Mouse (Mus musculus) large intestine, adult 2 months (tissue): ENCODE measurements around the gene Olfr916. TPM values are rescaled to one million over a fixed set of nuclear protein-coding genes. Genes with fewer than 3 reads are reported as not detected.

ENCODE experiments used
- DNase-seq: peaks from one replicate; pipeline ENCODE4 v3.0.0-alpha.2; 2012; ENCODE audit warnings: low read depth, low spot score
- WGBS: fragments of 180-500 bp; shearing (Covaris S2); methylation state at CpG from one replicate; pipeline ENCODE4 v1.1.7; 2018; 5-methylcytosine and 5-hydroxymethylcytosine counted together
- polyA plus RNA-seq: library from polyadenylated mRNA; depleted of rRNA; stranded (reverse); fragments of >200 nt; gene quantifications from 2 replicates; pipeline ENCODE4 v1.2.3, GENCODE M21; 2012; rRNA removed

Olfr916 gene
- polyA plus RNA-seq = not detected in 2 replicates

- 47% methylated on average over 1 of the region's 1 CpGs for WGBS
- DNase-seq = no peak
Observed at GRCm38 (mm10) chr9:38659775-38660174, at the start of gene Olfr916. Gene Olfr916 (minus strand): TSS chr9:38659875.

GRCm38 (mm10) chr9:38674501-38674900 lies 14.8 kb upstream of the Olfr916 start, which contains the start of gene Olfr918:
Gene Olfr918 (minus strand): TSS chr9:38674601.
- 89% methylated on average over 2 of the region's 2 CpGs for WGBS
- no peak for DNase-seq

- 75% methylated on average over 2 of the region's 2 CpGs for WGBS
Observed at GRCm38 (mm10) chr9:38672887-38673286, 13.2 kb upstream of the Olfr916 start.

GRCm38 (mm10) chr9:38665742-38666141 lies 6.1 kb upstream of the Olfr916 start, which contains the start of gene Olfr917:
Gene Olfr917 (minus strand): TSS chr9:38665842.
- DNase-seq = no peak
- 63% methylated on average over 1 of the region's 1 CpGs for WGBS

More at GRCm38 (mm10) chr9:38672887-38673286, 13.2 kb upstream of the Olfr916 start:
- no peak for DNase-seq

- 77% methylated on average over 4 of the region's 4 CpGs for WGBS
Observed at GRCm38 (mm10) chr9:38632406-38632805, 27.3 kb downstream of the Olfr916 start.

More at GRCm38 (mm10) chr9:38632406-38632805, 27.3 kb downstream of the Olfr916 start:
- DNase-seq = no peak

Other genes starting within 250 kb of the Olfr916 start
- gene Olfr901, start 230.4 kb downstream of the Olfr916 start, polyA plus RNA-seq = not detected in 2 replicates
- not detected in 2 replicates for gene Olfr902, start 212.2 kb downstream of the Olfr916 start, polyA plus RNA-seq
- gene Olfr904, start 196.7 kb downstream of the Olfr916 start, polyA plus RNA-seq = not detected in 2 replicates
- not detected in 2 replicates for gene Olfr905, start 188.8 kb downstream of the Olfr916 start, polyA plus RNA-seq
- gene Olfr906, start 172.8 kb downstream of the Olfr916 start, polyA plus RNA-seq = not detected in 2 replicates
- gene Olfr907, start 164.1 kb downstream of the Olfr916 start, polyA plus RNA-seq = not detected in 2 replicates
- not detected in 2 replicates for gene Olfr911-ps1, start 138.3 kb downstream of the Olfr916 start, polyA plus RNA-seq
- not detected in 2 replicates for gene Olfr910, start 122.0 kb downstream of the Olfr916 start, polyA plus RNA-seq
- gene Olfr912, start 79.7 kb downstream of the Olfr916 start, polyA plus RNA-seq = not detected in 2 replicates
- not detected in 2 replicates for gene Olfr913, start 67.1 kb downstream of the Olfr916 start, polyA plus RNA-seq
- gene Olfr914, start 54.8 kb downstream of the Olfr916 start, polyA plus RNA-seq = not detected in 2 replicates
- gene Olfr917, start 6.0 kb upstream of the Olfr916 start, polyA plus RNA-seq = not detected in 2 replicates
- gene Olfr918, start 14.7 kb upstream of the Olfr916 start, polyA plus RNA-seq = not detected in 2 replicates
- gene Olfr919, start 43.8 kb upstream of the Olfr916 start, polyA plus RNA-seq = not detected in 2 replicates
- gene Vwa5a, start 58.4 kb upstream of the Olfr916 start, polyA plus RNA-seq = 15.4 and 18.1 TPM in 2 replicates
- 0.06 and 0.15 TPM in 2 replicates for gene Olfr920, start 92.4 kb upstream of the Olfr916 start, polyA plus RNA-seq
- not detected in 2 replicates for gene Olfr921, start 113.2 kb upstream of the Olfr916 start, polyA plus RNA-seq
- not detected in 2 replicates for gene Olfr922, start 154.7 kb upstream of the Olfr916 start, polyA plus RNA-seq
- gene Olfr923, start 166.7 kb upstream of the Olfr916 start, polyA plus RNA-seq = not detected in 2 replicates
- not detected in 2 replicates for gene Olfr924, start 184.6 kb upstream of the Olfr916 start, polyA plus RNA-seq
- gene Olfr26, start 195.2 kb upstream of the Olfr916 start, polyA plus RNA-seq = not detected in 2 replicates
- gene Olfr926, start 217.3 kb upstream of the Olfr916 start, polyA plus RNA-seq = not detected in 2 replicates